Mouse (Mus musculus) CD4-positive, CD25-positive, alpha-beta regulatory T cell, adult 2 months (primary cell): Measurements from ENCODE around the gene Serpine1.
"Not testable (repeated sequence)": the region's sequence is repeated elsewhere in the genome, so short reads cannot be mapped to it uniquely, and the experiment has no call there.

Source experiments
- DNase-seq: peaks from one replicate; pipeline ENCODE4 v3.0.0-alpha.2; 2012; ENCODE audit warnings: low read depth, low spot score

Serpine1 gene

DNA sequence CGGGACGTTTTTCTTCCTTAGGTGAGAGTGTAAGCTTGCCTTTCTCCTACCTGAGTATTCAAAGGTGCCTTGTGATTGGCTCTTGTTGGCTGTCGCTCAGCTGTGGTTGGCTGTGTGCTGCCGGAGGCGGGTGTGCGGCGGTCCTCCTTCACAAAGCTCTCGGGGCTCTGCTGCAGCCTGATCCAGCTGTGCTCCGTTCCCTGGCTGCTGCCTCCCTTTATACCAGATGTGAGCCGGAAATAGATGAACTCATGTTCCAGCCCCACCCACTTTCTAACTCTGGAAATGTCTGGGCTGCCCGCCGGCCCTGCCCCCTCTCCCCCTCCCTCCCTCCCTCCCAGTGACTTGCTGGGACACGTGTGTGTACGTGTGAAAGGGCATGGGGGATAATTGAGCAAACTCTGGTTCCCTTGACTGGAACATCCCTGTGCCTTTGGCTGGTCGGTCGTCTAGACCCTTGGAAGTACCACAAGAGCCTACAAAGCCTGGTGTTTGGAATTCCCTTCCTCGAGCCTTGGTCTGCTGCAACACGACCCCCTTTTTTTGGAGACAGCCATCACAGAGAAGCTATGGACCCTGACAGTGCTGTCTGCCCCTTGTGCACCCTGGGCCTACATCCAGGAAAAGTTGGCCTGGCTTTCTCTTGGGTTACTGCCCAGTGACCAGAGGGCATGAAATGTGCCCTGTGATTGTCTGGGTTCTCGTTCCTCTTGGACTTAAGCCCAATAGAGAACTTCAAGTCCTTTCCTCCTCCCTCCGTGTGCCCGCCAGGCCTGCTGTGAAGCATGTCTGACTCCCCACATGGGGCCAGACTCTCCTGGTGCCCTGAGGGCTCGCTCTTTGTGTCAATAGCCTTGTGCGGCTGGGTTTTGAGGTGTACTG is at the start of gene Serpine1:
Serpine1 (minus strand) TSS at position 190 of the 882 bp plus-strand sequence.
- DNase-seq: peak; percentile 68

DNA sequence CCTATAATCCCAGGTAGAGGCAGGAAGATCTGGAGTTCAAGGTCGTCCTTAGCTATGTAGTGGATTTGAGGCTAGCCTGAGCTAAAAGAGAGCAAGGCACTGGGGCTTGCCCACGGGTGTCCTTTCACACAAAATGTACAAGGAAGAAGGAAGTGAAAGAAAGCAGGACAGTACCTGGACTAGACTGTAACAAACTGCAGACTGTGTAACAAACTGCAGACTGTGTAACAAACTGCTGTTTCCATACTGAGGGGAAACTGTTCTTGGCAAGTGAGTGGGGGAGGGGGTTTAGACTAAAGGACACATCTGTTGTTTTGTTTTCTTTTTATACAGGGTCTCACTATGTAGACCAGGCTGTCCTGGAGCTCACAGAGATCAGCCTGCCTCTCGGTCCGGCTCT is 49.2 kb upstream of the Serpine1 start:
- DNase-seq: no peak

DNA sequence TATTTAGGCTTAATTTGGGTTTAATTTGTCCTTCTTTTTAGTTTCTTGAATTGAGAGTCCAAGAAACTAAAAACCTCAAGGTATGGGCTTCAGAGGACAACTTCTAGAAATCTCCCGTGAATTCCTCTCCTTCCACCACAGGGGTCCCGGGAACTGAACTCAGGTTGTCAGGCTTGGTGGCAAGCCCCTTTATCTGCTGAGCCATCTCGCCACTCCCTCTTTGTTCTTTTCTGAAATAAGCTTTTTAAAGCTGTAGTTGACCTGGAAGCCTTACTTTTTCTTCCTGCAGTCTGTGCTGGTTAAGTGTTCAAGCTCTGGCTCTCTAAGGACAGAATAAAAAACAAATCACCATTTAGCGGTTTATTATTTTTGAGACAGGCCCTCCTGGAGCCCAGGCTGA is 46.8 kb upstream of the Serpine1 start:
- no peak for DNase-seq

DNA sequence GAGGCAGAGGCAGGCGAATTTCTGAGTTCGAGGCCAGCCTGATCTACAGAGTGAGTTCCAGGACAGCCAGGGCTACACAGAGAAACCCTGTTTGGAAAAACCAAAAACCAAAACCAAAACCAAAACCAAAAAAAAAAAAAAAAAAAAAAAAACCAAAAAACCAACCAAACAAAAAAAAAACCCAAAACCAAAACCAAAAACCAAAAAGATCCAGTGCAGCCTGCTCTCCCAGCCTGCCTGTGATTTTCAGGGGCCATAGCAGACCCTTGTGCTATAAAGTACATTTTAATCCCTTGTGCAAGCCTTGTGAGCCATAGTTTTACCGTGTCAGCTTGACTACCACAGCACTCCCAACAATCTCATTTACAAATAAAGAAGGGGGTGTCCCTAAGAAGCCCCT is 45.9 kb upstream of the Serpine1 start:
- not testable (repeated sequence) for DNase-seq

DNA sequence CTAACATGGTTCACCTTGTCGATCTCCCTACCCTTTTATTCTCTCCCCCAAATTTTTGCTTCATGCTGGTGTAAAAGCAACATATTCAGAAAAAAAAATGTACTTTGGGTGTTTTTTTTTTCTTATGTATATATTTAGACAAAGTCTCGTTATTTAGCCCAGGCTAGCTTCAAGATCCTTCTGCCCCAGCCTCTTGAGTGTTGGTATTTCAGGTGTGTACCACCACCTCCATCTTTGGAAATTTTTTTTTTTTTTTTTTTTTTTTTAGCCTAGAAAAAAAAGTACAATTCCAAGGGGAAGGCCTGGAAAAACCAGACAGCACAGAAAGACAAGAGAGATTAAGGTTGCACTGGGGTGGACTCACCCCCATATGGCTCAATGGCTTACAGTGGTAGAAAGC is 44.9 kb upstream of the Serpine1 start:
- DNase-seq: no peak

DNA sequence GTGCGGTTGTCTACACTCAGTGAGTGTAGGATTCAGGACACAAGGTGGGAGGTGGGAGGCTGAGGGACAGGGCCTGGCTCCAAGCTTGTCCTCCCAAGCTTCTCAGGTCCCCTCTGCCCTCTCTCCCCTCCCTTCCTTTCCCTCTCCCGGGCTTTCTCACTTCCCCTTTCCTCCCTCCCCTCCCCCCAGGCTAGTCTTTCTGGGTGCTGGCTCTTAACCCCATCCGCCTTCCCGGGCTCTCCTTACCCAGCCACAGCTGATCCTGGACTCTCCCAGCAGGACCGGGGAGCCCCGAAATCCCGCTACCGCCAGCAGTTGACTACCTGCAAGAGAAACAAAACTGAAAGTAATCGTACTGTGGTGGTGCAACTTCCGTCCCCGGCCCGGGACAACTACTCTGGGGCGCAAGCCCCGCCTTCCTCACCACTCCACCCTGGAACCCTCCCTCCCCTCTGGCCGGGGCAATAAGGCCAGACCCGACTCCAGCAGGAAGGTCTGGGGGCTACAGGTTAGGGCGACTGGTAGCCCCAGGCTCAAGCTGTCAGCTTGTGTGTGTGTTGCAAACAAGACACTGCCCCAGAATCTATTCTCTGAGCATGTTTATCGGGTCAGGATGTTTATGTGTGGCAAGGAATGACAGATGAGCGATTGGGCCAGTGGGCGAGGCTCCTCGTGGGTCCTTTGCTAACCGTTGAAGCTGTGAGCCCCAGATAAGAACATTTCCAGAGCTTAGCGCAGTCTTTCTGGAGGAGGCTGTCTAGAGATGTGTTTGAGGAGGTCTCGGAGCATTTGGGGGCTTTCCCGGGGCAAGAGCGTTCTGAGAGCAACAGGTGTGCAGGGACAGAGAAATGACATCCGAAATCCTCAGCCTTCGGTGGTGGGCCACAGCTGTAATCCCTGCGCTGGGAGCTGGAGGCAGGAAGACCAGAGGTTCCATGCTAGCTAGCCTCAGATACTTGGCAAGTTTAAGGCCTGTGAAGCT is 44.1 kb upstream of the Serpine1 start, which contains the start of gene Trim56:
Trim56 (minus strand) TSS at position 344 of the 982 bp plus-strand sequence.
- DNase-seq: peak; percentile 85

DNA sequence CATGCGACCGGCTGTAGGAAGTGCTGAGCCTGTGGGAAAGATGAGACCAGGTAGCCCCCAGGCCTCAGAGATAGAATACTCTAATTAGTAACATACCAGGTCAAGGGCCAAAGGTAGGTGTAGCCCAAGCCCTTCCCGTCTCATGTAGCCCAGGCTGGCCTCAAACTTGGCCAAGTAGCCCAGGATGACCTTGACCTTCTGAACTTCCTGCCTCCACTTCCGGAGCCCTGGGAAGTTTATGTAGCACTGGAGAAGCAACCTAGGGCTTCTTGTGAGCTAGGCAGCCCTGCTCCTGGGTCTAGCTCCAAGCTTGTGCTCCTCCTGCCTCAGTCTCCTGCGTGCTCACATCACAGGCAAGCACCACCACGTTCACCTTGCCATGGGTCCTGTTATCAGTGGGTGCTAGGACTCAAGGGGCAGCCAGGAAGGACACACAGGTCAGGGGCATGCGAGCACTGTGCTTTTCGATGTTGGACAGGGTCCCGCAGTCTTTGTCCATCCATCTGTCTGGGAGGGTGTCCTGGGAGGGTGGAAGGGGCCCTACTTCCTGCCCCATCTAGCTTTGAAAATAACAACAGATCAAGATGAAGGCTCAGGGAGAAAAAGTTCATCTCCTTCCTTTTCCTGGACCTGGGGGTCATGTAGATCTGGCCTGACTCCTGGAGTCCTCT is 43.0 kb upstream of the Serpine1 start:
- DNase-seq: no peak

DNA sequence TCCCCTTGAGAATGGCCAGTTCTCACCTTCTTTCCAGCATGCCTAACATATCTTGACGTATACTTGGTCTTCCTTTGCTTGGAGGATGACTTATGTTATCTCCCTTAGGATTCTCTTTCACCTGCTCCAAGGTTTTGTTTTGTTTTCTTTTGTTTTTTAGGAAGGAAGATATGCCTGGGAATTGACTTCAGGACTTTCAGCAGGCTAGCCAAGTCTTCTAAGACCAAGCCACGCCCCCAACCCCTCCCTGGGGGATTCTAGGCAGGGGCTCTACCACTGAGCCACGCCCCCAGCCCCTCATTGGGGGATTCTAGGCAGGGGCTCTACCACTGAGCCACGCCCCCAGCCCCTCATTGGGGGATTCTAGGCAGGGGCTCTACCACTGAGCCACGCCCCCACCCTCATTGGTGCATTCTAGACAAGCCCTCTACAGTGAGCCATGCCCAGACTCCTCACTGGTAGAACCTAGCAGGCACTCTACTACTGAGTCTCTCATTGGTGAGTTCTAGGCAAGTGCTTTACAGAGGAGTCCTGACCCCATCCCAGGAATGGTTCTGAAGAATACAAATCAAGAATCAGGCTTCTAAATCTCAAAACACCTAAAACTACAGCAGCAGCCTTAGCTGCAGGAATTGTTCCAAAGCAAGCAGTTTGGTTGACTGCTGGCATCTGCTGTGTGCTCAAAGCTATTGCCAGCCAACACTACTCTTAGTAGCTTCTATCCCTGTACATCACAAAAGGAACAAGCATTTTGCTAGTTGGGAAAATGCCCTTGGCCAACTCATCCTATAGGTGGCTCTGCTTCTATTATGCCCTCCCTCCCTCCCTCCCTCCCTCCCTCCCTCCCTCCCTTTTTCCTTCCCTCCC is 39.7 kb upstream of the Serpine1 start:
- DNase-seq: no peak

DNA sequence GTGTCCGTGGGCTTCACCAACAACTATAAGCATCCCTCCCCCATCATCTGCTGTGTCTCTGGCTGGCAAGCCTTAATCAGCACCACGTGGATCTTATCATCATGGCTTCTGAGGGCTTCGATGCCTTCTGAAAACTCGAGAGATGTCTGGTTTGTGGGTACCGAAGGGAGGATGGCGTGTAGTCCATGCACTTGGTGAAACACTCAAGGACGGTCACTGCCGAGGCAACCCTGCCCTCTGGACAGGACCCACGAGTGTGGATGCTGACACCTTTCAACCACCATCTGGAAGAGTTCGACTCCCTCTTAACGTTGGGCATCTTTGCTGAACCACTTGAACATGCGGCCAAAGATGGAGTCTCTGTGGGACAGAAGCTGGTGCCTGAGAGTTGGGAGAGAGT is 38.8 kb upstream of the Serpine1 start:
- DNase-seq: no peak

DNA sequence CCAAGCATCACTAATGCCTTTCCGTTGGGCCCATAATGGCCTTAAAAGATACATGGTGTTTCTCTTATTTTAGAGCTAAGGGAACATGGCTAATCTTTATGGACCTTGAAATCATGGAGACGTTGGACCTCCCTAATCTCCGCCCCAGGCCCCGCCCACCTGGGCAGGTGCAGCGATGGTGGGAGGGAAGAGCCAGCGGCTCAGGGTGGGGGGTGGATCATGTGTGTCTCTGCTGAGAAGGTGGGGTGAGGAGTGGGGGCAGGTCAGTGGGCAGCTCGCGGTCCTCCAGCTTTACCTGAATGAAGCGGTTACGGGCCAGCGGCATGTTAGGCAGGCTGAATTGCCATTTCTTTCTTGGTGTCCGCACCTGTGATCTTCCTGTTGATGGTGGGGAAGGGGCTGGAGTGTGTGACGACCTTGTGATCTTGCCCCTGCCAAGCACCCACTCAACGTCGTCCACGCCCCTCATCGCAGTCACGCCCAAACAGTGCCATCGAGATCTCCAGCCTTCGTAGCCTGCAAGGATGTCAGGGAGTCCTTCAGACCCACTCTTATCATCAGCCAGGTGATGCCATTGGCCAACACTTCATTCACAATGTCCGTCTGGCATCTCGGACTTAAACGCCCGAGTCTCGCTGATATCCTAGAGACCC is 38.0 kb upstream of the Serpine1 start:
- no peak for DNase-seq

DNA sequence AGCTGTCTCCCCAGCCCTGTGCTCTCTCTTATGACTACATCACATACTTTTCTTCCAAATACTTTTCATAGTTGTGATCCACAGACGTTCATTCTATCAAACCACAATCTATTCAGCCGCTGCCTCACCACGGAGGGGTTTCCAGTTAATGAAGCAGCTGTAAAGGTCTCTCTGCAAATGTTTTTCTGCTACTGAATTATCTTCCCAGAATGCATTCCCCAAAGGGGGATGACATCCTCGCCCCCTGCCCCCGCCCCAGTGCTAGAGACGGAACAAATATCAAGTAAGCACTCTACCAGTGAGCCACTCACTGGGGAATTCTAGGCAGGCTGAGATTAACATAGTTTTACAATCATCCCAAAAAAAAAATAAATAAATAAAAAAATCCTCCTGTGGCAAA is 36.0 kb upstream of the Serpine1 start:
- no peak for DNase-seq

DNA sequence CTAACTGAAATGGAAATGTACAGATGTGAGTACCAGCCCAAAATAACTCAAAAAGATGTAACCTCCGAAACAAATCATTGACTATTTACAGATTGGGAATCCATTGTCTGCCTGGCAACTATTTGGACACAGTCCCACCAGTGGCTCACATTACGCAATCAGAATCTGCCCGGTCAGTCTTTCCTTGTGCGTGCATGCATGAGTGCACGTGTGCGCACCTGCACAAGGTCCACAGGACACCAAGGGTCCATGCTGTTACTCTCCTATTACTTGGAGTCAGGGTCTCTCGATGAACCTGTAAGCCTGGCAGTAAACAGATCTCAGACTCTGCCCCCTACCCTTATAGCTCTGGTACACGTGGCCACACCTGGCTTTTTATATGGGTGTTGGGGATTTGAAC is 35.6 kb upstream of the Serpine1 start:
- DNase-seq: no peak

DNA sequence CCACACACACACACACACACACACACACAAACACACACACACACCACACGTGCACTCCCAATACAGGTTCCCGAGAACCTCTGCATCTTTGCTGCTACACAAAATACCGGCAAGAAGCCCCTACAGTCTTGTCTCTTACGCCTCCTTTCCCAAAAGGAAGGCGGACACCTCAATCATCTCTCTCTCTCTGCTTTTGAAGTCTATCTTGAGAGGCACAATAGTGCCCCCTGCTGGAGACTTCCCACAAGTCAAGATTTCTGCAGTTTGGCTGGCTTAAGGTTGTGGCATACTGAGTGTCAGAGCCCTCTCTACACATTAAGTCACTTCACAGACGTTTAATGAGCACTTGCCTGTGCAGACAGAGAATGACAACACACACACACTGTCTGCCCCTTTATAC is 35.0 kb upstream of the Serpine1 start:
- DNase-seq: peak; percentile 84

DNA sequence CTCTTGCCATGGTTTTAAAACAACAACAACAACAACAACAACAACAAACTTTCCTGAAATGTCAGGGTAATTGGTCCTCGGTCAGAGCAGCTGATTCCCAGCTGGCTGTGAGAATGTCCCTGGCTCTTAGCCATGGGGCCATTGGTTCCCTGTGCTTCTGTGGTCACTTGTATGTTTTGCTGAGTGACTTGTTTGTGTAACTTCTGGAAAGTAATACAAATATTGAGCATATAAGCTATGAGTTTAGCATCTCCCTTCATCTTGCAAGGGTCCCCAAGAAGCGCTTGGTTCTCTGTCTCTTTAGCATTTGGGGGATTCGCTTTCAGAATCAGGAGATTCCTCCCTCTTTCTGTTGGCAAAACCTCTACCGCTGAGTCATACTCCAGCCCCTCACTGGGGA is 34.4 kb upstream of the Serpine1 start:
- DNase-seq: no peak

DNA sequence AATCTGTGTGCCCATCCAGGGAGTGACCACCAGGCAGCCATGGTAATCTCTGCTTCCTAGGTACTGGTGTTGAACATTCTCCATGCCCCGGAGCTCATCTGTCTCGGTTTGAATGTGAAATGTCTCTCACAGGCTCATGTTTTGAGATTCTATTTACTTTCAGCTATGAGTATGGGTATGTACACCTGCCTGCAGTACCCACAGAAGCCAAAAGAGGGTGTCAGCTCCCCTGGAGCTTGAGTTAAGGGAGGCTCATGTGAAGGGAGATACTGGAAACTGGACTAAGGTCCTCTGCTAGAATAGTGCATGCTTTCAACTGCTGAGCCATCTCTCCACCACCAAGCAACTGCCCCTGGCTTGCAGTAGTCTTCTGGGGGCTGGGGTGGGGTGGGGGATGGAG is 31.9 kb upstream of the Serpine1 start:
- peak; percentile 35 for DNase-seq

DNA sequence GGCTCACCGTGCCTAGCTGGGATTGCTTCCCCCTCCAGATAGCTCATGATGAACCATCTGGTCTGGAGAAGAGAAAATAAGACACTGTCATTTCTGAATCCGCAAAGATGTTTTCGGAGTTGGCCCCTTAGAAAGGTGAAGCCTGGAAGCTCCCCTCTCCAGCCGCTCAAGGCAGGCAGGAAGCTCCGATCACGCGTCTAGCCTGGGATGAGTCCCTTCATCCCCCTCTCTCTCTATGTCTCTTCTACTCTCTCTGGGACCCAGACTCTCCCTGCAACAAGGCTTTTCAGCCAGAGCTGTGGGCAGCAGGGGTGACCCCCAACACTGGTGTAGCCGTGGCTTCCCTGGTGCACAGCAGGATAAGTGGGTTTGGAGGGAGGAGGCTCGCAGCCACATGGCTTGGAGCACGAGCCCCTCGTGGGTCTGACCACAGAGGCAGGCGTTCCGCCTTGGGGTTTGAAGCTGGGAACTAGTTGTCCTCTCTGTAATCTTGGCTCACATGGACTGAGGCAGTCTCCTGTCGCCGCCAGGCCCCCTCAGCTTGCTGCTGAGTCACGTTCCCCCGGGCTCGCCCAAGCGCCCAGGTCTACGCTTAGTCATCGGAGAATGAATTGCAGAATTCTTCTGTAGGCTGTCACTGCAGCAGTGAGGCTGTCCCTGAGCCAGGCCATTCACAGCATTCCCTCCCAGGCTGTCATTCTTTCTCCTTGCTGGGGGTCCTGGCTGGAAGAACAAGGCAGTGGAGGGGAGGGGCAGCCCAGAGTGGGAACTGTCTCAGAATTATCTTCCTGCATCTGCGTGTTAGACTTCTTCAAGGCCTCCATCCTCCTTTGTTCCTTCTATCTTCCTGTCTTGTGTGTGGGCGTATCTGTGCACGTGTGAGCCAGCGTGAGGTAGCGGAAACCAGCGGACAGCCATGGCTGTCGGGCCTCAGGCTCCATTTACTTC is 30.8 kb upstream of the Serpine1 start:
- peak; percentile 75 for DNase-seq

DNA sequence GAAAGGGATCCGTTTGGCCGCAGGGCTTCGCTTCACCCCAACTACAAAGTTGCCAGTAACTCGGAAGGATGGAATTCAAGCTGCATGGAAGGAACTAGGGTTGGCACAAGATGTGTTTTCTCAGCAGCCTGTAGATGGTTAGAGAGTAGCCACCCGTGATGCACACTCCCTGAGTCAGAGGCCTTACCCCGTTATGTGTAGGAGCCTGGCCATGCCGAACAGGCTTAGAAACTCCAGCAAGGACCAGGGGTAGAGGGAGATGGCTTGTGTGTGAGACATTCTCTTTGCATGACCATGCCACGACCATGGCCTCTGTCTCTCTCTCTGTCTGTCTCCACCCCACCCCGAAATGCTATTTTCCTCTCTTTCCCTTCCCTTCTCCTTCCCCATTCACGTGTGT is 30.0 kb upstream of the Serpine1 start:
- DNase-seq: no peak

DNA sequence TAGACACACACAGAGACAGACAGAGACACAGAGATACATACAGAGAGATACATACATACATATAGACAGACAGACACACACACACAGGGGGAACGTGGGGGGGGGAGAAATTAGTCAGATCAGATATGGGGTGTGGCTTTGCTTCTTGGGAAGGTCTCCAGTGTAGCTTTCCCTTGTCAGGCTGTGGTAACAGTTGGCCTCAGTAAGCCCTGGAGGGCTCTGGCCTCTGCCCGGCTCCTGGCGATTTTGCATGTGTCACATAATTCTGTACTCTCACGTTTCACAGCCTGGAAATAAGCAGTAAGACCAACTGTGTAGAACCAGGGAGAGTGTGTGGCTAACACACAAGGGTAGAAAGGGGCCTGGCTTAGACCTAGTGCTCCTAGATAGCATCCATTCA is 28.6 kb upstream of the Serpine1 start:
- DNase-seq: no peak

DNA sequence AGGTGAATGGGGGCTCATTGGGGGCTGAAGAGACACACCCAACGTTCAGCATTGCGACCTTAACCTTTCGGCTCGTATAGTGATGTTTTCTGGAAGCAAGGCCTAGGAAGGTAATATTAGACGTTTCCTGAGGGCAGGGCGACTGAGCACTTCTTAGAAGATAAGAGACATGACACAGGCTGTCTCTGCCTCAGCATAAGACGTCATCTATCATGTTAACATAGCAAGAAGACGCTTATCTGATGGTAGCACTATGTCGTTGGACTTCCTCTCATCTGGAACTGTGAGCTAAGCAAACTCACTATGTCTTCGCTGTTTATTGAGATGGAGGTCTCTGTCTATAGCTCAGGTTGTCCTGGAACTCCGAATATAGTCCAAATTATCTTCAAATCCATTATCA is 26.4 kb upstream of the Serpine1 start:
- no peak for DNase-seq
